Mouse (Mus musculus) retina, postnatal 1 day (tissue): ENCODE results near the gene Hk1.

ENCODE experiments used
- DNase-seq: peaks from one replicate; pipeline ENCODE4 v3.0.0-alpha.2; 2012

The Hk1 gene

GRCm38 (mm10) chr10:62316467-62316866 lies 63.2 kb downstream of the Hk1 start:
- no peak for DNase-seq

DNA sequence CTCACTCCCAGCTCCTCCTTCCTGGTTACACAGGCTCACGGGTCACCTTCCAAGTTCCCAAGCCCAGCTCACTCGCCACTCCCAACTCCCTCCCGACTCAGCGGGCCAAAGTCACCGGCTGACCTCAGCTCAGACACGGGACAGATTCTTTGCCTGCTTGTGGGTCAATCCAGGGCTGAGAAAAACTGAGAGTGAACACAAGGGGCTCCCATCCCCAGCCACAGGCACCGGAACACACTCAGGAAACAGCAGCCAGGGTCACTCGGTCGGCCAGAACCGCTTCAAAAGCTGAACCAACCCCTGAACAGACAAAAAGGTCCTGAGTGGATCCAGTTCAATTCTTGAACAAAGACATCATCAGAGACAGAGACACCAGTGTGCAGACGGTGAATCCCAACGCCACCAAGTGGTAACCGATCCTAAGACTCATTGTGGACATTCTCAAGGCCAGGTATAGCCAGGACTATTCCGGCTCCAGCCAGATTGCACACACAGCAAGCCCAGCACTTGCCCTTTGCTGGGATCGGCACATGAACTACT lies 65.8 kb downstream of the Hk1 start:
- DNase-seq = no peak

GRCm38 (mm10) chr10:62313140-62313539 lies 66.6 kb downstream of the Hk1 start:
- DNase-seq = no peak

GRCm38 (mm10) chr10:62311464-62311863 lies 68.2 kb downstream of the Hk1 start:
- peak; percentile 50 for DNase-seq

DNA sequence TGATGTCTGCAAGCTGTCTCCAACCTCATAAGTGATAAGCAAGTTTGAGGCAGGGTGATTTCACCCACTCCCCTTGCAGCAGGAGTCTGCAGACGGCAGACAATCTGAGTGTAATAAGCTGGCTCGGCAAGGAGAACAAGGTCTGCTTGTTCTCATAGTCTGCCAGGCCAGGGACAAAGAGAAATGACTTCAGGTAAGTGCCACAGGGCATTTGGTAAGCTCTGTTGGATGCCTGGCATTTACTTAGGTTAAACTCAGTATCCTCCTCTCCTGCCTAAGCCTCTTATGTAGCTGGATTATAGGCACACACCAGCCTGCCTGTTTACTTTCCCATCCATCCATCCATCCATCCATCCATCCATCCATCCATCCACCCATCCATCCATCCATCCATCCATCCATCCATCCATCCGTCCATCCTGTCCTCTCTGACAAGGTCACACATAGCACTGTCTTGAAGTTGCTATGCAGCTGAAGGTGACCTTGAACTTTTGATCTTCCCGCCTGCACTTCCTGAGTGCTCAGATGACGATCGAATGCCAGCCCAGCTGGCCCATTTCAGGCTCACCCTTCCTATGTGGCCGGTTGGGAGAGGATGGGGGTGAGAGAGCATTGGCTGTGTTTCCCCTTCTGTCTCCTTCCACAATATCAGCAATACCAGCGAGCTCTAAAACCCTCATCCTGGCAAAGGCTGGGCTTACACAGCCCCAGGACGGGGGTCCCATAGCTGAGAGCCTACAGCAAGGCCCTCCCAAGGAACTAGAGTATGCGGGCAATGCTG lies 69.3 kb downstream of the Hk1 start:
- DNase-seq = no peak

DNA sequence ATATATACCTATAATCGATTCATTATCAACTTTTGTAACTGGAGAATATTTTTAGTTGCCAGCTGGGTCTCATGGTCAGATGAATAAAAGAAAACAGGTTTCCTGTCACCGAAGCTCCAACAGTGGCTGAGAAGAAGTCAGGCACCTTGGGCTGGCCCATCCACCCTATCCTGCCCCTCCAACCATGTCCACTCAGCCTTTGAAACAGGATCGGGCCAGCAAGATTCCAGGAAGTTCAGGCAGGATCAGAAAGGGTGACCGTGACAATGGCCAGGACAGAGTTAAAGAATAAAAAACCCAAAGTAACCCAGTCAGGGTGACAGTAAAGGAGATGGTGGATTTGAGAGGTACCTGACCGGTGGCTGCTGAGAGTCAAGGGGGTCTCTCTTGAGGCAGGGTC lies 70.1 kb downstream of the Hk1 start:
- no peak for DNase-seq

- DNase-seq = no peak
Measured at GRCm38 (mm10) chr10:62308896-62309491, 70.7 kb downstream of the Hk1 start.

- no peak for DNase-seq
Measured at GRCm38 (mm10) chr10:62306483-62306882, 73.2 kb downstream of the Hk1 start.

DNA sequence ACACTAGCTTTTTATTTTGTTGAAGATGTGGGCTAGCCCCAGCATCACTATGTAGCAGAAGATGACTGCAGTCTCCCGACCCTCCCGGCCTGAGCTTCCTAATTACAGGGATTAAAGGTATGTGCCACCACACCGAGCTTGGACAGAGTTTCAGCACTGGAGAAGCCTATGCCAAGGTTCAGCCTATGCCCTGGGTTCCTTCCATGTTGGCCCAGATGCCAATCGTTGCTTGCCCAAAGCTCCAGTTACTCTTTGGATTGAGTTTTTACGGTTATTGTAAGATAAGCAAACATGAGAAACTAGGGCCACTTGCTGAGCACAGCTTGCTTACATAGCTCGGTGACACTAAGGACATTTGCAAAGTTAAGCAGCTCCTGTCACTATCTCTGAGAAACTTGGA lies 74.6 kb downstream of the Hk1 start:
- DNase-seq = no peak

GRCm38 (mm10) chr10:62300006-62300827 lies 79.5 kb downstream of the Hk1 start:
- DNase-seq = peak; percentile 92

GRCm38 (mm10) chr10:62296086-62296872 lies 83.4 kb downstream of the Hk1 start:
- DNase-seq = peak; percentile 95

DNA sequence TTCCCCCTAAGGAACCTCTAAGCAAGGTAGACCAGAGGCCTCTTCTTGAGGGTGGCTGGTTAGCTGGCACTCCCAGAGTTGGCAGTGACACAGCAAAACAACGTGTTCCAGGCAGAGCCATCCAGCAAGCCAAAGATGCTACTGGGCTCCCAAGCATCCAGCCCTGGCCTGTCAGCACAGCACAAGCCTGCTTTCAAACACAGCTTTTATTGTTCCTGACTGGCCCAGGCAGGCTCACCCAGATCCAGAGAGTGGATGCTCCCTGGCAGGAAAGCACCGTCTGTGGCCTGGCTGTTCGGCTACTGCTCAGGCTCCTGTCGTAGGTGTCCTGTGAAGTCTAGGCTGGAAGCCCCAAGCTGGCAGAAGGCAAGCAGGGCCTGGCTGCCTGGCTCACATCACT lies 85.6 kb downstream of the Hk1 start:
- no peak for DNase-seq

DNA sequence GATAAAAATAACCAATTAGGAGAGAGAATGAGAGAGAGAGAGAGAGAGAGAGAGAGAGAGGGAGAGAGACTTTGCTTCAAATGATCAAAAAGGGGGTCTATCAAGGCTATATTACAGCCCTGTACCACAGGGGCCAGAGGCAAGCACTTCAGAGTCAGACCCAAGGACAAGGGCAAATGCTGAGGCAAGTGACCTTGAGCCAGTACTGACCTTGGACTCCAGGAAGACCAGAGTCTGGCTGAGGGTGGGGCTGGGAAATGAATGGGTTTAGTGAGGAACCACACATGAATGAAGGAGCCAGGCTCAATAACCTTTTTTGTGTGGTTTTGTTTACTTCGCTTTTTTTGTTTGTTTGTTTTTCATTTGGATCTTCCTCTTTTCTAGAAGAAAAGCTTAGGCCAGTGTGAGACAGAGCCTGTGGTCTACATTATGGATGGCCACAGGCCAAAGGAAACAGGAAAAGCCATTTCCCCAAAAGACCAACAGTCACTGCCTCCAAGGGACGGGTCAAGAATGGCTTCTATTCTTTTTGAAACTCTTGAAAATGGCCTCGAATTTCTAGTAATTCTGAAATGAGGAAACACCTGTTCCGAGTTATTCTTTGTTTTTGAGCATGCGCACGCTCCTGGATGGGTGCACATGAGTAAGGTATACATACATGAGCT lies 92.1 kb downstream of the Hk1 start:
- DNase-seq = no peak

DNA sequence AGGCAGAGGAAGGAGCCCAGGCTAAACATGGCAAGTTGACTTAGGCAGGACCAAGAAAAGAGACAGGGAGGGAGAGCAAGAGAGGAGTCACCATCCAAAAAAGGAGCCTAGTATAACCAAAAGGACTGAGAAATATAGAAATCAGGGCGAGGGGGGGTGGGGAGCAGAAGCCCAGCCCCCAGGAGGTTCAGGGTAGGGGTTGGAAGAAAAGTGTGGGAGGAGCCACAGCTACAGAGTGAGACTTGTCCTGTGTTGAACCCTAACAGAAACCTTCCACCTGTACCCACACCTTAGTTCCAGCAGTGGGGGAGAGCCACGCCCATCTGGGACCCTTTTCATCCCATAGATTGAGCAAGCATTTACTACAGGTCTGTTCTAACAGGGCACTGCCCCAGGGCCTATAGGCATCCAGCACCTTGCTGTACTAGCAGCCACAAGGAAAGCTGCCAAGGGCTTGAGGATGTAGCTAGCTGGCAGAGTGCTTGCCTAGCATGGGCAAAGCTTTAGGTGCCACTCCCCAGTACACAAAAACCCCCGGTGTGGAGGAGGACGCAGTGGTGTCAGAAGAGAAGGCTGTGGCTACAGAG lies 96.4 kb downstream of the Hk1 start:
- DNase-seq = no peak

DNA sequence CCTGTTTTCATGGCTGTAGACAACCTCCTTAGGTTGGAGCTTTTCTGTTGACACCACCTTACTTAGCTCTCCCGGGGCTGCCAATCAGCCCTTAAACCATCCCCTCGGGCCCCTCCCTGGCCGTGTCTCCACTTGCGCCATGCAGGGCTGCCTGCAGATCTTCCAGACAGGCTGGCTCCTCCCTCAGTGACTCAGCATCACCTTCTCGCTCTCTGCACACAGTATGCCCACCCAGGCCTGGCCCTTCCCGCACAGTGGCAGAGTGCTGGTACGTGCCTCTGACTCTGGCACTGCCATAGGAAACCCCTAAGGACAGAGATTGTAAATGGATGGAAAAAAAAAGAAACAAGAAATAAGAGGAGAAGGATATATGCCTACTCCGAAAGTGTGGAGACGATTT lies 96.9 kb downstream of the Hk1 start:
- DNase-seq = no peak

DNA sequence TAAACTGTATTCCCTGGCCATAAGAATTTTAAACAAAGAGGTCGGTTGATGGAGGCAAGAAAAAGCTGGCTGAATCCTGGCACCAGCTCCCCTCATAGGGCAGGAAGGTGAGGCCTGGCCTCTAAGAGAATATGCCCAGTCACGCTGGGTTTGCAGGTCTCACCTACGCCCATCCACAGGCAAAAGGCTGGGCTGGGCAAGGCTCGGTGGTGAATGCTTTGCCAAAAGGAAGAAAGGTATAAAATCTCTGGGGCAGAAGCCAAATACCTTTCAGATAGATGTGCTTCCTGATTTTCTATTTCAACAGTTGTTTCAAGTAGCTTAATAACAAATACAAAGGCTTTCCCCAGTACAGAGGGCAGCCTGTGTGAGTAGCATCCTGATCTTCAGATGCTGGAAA lies 100.0 kb downstream of the Hk1 start:
- DNase-seq = no peak

DNA sequence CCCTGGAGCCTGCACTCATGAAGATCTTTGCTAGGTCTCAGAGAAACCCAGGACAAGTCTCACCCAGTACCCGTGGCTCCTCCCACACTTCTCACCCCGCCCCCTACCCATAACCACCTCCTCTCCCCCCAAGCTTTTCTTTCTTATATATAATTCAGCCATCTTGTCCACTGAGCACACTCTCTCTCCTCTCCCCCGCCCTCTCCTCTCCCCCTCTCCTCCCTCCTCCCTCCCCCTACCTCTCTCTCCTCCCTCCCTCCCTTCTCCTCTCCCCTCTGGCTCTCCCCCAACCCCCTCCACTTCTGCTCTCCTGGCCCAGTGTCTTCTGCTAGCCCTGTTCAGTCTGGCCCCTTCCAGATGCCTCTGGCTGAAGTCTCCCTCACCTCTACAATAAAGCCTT lies 100.6 kb downstream of the Hk1 start:
- DNase-seq = peak; percentile 61

GRCm38 (mm10) chr10:62277499-62278293 lies 102.0 kb downstream of the Hk1 start:
- DNase-seq = no peak

DNA sequence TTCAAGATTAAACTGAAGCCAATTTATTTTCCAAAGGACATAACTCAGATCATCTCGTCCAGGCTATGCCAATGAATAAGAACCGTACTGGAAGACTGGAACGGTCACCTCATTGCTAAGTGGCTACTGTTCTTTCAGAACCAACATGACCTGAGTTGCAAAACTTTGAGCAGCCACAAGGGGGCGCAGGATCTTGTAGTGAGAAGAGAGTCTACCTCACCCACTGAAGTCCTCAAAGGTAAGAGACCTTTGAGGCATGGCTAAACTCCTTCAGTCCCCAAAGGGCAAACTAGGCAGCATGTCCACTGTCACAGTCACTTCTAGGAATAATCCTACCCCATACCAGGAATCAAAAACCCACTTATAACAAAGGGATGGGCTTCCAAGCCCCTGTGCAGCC lies 104.5 kb downstream of the Hk1 start:
- DNase-seq = peak; percentile 87

DNA sequence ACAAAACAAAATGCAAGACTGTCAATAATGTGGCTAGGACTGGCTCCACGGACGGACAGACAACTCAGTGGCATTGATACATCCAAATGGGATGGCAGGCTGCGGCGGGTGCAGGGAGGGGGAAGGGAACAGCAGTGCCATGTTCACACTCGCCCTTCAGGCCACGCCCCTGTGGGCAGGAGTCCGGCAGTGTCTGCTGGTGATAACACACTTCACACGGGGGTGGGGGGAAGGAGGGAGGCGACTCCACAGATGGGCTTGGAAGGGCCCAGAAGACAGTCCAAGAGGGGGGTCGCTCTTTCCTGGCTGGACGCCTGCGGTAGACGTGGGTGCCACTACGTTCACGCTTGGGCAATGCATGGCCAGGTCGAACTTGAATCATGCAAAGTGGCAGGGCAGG lies 110.4 kb downstream of the Hk1 start:
- no peak for DNase-seq

- no peak for DNase-seq
Measured at GRCm38 (mm10) chr10:62264299-62264698, 115.4 kb downstream of the Hk1 start.
